Mouse (Mus musculus): ENCODE data around the gene Acp7.

Acp7 gene

DNA sequence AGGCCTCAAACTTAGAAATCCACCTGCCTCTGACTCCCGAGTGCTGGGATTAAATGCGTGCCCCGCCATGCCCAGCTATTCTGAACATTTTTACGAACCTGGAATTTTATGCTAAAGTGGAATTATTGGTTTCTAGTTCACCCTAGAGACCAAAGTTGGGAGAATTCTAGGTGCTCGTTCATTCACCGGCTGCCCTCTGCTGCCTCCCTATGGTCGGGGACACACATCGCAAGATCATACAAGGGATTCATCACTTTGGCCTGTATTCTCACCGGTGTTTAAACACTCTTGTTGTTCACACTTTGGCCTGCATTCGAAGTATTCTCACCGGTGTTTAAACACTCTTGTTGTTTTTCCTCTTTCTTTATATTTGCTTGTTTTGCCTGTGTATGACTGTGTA, 30.1 kb downstream of the Acp7 start:
- DNase-seq, result peak; percentile 79

DNA sequence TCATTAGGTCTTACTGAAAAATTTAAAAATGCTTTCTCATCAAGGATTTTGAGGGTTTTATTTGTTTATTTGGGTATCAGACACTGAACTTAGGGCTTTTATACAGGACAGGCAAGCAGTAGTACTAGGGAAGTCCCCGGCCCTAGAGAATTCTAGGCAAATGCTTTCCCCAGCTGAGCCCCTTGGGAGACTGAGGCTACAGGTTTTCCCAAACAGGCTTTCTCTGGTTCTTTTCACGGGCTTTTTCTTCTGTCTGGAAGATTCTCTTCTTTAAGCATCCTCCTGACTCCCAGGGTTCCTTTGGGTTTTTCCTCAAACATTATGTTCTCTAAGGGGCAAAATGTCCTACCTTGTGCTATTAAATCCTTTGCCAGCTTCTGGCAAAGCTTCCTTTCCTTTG, 32.2 kb downstream of the Acp7 start:
- DNase-seq, result no peak

DNA sequence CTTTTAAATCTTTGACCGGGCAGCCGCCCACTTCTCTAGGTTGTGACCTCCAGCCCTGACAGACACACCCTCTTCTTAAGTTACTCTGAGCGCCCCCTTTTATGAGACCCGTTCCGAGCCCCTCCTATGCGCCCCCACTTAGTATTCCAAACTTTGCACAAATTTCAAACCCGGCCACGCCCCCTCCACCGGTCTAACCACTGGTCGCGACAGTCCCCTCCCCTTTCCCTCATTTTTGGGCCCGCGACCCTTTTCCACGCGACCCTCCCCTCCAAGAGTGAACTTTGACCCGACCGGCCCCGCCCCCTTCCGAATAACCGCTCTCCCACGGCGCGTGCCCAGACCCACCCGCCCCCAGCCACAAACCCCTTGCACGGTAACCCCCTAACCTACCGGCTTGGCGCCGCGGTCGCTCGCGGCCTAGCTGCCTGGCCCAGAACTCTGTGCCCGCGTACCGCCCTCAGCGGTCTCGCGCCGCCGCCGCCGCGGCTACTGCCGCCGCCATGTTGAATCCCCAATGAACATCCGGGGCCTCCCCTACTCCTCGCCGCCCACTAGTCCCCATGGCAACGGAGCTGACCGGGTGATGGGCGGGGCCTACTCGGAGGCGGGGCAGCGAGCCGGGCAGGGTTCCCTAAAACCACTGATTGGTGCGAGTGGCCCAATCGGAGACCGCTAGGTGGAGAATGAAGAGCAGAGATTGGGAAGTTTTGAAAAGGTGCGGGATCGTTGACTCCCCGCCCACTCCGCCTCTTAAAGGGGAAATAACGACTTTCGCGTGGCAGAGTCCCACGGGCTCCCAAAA, 33.3 kb downstream of the Acp7 start, which contains the start of the genes Samd4b and Pak4:
Gene Samd4b (minus strand): TSS at position 503 of the 805 bp plus-strand sequence.
Gene Pak4 (minus strand): TSS at position 544 of the 805 bp plus-strand sequence.
- DNase-seq, result peak; percentile 99

GRCm38 (mm10) chr7:28597277-28597570, 33.9 kb downstream of the Acp7 start:
- DNase-seq, result no peak

GRCm38 (mm10) chr7:28596436-28597276, 34.5 kb downstream of the Acp7 start:
- DNase-seq, result peak; percentile 52

DNA sequence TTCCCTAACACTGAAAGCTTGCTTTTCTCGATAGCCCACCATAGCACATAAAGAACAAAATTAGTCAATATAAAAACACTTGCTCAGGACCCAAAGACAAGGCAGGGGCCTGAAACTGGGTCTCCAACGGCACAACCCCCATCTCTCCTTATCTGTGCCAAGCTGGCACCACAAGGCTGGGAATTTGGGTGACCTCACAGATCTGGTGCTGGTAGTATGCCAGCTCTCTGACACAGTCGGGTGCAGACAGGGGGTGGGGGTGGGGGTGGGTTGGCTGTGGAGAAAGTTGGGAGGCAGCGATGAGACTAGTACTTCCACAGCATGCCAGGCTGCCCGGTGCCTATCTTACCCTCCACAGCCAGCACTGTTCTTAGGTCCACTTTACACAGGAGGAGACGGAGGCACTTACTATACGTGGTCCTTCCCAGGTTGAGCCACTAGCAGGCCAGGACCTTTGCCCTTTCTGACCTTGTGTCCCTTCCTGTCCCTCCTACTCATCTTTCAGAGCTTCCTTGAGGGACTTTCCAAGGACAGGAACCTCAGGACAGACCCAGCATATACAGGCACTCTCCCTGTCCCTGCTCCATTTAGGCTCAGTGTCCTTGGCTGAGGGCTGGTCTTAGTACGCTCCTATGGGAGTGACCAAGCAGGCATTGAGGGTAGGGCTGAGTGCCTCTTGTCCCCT, 35.2 kb downstream of the Acp7 start:
- no peak for DNase-seq

GRCm38 (mm10) chr7:28593206-28594111, 37.7 kb downstream of the Acp7 start:
- DNase-seq, result peak; percentile 43

GRCm38 (mm10) chr7:28591862-28592261, 39.3 kb downstream of the Acp7 start:
- DNase-seq, result no peak

GRCm38 (mm10) chr7:28587644-28588043, 43.5 kb downstream of the Acp7 start:
- DNase-seq, result peak; percentile 42

DNA sequence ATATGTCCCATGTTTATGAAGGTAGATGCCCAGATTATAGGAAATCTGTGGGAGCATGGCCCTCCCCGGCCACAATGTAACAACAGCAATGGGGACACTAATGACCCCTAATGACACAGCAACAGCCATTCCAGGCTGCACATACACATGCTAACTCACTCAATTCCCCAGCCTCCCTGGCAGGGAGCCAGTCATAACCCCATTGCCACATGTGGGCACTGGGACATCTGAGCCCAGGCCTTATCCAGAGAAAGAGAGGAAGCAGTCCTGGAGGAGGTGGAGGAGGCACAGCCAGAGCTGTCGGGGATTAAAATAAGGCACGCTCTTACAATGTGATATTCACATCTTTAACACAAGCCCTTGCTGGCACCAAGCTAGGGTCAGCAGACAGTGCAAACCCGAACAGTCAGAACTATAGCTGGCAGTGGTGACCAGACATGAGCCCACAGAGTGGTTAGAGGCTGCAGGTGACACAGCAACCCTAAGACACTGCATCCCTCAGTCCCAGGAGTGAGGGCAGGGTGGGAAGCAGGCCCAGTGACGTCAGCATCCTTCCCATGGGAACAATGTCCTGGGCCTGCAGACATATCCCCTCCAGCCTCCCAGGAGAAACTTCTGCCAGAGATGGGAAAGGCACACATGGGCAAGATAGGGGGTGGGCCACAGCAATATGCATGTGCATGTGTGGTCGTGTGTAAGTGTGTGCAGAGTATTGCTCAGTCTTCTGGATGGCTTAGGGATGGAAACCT, 44.3 kb downstream of the Acp7 start:
- no peak for DNase-seq

DNA sequence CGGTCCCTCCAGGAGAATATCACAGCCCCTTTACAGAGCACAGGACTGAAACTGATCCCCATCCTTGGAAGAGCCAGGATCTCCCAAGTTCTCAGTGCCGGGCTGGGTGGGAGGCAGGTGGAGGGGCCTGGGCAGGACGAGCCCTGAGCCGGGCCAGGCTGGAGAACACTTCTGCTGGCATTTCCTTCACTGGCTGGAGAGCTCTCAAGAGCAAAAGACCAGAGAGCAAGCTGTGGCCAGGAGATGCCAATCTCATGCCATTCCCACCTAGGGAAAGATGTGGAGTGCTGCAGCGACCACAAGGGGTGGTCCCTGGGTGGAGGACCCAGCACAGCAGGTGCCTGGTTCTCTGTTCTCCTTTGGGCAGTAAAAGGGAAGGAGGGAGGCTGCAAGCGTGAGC, 46.1 kb downstream of the Acp7 start:
- DNase-seq, result no peak

DNA sequence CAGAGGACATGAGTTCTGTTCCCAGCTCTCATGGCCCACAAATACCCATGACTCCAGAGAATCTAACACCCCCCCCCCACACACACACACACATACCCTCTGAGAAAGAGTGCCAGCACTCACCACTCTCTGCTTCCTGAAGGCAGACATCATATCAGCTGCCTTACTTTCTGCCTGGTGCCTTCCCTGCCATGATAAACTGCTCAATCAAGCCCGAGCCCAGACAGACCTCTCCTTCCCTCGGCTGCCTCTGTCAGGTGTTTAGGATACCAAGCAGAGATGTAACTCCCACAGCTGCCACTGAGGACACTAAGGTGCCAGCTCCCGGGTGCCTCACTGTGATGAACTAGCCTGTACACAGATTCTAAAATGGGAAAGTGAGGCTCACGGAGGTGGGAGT, 46.7 kb downstream of the Acp7 start:
- no peak for DNase-seq

GRCm38 (mm10) chr7:28583570-28584344, 47.4 kb downstream of the Acp7 start:
- DNase-seq, result no peak

GRCm38 (mm10) chr7:28582841-28583240, 48.3 kb downstream of the Acp7 start:
- no peak for DNase-seq

GRCm38 (mm10) chr7:28581721-28582120, 49.4 kb downstream of the Acp7 start:
- DNase-seq, result no peak

DNA sequence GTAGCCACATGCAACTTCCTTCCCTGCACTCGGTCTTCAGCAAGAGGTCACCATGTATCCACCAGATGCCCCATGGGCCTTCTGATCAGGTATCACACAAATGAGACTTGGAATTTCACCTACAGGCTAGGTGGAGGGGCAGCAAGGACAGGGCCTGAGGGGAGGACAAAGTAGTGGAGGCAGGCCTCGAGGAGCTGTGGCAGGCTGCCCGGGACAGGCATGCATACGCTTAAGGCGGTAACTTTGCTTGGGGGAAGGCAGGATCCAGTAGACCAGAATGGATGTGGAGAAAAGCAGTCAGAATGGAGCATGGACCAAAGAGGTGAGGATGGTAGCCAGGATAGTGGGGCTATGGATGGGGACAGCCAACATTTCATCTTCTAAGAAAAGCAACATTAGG, 51.3 kb downstream of the Acp7 start:
- no peak for DNase-seq

DNA sequence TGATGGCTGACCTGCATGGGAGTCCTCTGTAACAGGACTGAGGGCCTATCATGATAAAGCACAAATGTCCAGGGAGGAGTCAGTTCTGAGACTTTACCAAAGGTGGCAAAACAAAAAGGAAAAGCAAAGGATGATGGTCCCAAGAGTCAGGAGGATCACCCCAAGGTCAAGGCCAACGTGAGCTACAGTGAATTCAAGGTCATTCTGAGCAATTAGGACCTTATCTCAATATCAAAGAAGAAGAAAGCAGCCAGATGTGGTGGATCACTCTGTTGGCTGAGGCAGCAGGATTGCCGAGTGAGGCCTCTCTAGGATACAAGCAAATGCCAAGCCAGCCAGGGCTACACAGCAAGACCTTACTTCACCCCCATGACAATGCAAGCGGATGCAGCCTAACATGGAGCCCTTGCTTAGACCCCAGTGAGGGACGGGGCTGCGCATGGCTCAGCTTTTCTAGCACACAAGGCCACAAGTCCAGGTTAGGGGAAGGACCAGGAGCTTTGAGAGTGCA, 52.5 kb downstream of the Acp7 start:
- DNase-seq, result no peak

- no peak for DNase-seq
Measured at GRCm38 (mm10) chr7:28577826-28578542, 53.1 kb downstream of the Acp7 start.

- DNase-seq, result no peak
Measured at GRCm38 (mm10) chr7:28576271-28576914, 54.7 kb downstream of the Acp7 start.

Data from embryo, embryonic 11 days (tissue).